Mouse (Mus musculus) Muller cell, postnatal 12 days (primary cell): ENCODE results near the gene Myo3b.

Experiments used
- DNase-seq: peaks from one replicate; pipeline ENCODE4 v3.0.0-alpha.2; 2015; ENCODE audit errors: inconsistent ontology term

Myo3b gene

DNA sequence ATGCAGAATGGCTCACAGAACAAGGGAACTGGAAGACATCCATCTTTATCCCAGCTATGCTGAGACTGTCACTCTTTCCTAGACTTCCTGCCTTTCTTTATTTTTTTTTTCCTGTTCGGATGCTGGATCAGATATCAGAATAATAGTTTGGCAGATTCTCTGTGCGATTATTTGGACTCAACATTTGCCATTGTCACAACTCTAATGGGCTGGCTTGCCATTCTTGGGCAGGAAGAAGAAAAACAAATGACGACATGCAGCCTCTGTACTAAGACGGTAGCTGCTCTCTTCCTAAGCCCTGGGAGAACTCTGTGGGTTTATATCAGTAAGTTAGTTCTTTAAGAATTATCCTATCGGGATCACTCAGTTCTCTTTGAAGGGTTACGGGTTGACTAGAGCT is 89.7 kb downstream of the Myo3b start:
- DNase-seq = no peak

DNA sequence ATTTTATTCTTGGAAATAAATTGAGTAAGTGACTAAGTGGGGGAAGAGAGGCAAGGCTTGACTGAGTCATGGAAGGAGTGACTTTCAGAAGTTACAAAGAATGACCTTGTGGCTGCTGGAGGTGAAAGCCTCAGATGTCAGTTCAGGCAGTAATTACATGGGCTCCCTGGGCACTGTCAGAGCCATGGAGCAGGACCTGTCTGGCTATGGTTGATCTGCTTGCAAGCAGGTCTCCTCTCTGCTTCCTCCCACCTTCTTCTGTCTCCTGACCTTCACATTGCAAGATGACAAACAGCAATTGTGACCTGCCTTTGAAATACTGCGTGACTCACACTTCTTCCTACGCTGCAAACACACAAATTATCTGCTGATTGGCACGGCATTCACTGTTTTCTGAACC is 90.6 kb downstream of the Myo3b start:
- peak; percentile 38 for DNase-seq

GRCm38 (mm10) chr2:70133281-70133680 is 94.4 kb downstream of the Myo3b start:
- no peak for DNase-seq

- peak; percentile 88 for DNase-seq
These were observed 98.5 kb downstream of the Myo3b start for GRCm38 (mm10) chr2:70137226-70137998.

GRCm38 (mm10) chr2:70143543-70144188 is 104.7 kb downstream of the Myo3b start:
- DNase-seq = no peak

- no peak for DNase-seq
These were observed 108.2 kb downstream of the Myo3b start for GRCm38 (mm10) chr2:70146993-70147581.

DNA sequence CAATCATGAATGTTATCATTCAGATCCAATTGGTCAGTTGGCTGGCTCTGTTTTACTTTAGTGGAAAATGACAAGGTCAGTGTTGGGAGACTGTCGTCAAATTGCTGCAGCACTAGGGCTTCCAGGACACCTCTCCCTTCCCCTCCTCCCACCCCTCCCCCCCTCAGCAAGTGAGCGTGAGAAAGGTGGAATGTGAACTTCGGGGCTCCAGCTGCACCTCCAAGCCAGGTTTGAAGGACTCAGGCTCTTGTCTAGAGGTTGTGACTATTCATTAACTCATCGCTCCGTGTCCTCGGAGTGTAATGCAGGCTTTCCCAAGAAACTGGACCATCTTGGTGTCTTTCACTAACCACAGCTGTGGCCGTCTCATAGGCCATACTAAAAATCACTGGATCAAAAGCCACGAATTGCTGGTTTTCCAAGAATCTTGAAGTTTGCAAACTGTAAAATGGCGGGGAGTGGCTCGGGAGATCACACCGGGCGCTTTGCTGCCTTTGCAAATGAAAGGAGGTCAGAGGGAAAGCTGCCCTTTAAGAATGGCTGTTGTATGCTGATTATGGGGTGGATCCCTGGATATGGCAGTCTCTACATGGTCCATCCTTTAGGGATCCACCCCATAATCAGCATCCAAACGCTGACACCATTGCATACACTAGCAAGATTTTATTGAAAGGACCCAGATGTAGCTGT is 110.0 kb downstream of the Myo3b start:
- no peak for DNase-seq

GRCm38 (mm10) chr2:70150399-70151035 is 111.6 kb downstream of the Myo3b start:
- DNase-seq = no peak

DNA sequence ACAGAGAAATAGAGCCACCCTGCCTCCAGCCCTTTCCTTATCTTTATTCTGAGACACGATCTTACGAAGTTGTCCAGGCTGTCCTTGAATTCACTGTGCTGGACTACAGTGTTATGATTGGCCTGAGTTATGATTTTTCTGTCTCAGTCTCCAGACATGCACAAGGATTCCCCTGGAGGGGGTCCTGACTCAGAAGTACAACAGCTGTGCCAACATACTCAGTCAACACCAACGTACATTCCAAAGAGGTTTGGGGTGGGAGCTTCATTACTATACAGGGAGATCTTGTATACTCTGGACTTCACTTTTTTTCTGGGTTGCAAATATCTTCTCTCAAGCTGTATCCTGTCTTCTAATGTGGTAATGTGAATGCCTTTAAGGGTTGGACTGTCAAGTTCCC is 113.0 kb downstream of the Myo3b start:
- peak; percentile 69 for DNase-seq

DNA sequence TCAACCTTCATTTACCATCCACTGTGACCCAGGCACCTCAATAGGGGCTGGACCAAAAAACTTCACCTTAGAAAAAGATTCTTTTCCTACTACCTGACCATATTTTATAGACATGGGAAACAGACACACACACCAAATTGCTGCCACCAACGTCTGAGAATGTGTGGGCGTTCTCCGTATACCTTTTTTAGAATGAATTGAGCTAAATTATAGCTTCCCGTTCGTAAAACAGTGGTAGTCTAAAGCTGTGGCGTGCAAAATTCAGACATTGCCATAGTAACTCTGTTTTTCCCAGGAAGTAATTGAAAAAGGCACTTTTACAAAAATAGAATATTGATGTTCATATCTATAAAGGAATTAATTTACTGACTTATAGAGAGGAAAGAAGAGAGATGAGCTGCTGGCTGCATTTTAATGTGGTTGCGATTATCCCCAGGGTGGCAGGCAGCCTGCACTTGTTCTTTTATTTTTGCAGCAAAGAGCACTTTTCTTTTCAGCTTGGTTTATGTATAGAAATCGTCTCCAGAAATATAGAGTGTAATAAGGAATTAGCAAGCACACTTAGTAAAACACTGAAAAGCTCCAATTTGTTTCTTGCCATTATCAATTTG is 116.4 kb downstream of the Myo3b start:
- no peak for DNase-seq

GRCm38 (mm10) chr2:70159543-70159942 is 120.6 kb downstream of the Myo3b start:
- peak; percentile 78 for DNase-seq

GRCm38 (mm10) chr2:70166231-70166630 is 127.3 kb downstream of the Myo3b start:
- DNase-seq = no peak

DNA sequence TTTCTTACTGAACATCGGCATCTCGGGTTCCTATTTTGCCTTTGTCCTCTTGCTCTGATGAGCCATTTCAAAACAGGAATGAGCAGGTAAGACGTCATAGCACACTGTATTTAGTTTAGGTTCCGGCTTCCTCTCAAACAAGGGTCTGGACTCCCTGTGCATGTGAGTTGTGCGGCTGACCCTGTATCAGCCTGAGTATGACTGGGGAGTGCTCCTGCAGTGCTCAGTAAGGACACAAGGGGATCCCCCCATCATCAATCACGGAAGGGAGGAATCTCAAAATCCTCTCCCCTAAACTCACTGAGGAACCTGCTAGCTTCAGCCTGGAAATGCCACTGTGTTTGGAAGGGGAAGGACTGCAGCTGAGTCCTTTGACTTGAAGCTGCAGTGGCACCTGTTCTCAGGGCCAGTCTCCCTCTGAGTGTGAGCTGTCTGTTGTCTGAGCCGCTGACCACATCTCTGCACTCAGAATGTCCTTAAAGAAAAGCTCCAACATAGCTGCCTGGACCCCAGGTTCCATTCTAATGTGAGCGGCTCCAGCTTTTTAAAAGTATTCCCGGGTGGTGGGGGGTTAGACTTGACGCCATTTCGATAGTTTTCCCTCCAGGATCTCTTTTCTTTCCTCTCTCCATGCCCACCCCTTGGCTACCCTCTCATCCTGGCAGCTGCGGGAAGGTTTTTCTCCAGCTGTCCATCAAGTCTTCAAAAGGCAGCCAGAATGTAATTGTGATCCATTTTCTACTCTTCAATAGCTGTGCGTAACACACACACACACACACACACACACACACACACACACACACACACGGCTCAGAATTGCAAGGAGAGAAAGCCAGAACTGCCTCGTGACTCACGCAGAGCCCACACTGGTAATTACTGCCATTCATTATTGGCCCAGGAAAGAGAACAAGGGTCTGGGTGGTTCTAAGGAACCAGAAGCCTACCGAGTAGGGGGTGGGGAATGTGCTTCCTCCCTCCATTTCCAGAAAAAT is 129.3 kb downstream of the Myo3b start:
- peak; percentile 54 for DNase-seq

DNA sequence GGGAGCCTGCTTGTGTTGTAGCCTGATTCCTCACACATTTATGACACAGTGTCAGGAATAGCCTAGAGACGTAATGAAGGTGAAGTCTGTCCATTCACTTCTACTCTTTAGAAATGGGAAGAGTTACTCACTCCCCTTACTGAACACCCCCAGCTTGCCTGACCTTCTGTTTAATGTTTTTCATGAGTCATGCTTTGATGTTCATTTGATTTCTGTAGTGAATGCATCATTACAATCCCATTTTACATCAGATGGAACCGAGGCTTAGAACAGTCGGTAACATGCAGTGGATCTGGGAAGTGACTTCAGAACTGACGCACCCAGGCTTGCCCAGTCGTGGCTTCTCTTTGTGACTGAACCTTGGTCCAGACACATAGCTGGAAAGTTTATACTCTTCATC is 131.5 kb downstream of the Myo3b start:
- DNase-seq = no peak

GRCm38 (mm10) chr2:70176823-70177708 is 138.1 kb downstream of the Myo3b start:
- no peak for DNase-seq

GRCm38 (mm10) chr2:70177709-70178030 is 138.7 kb downstream of the Myo3b start:
- DNase-seq = peak; percentile 12

DNA sequence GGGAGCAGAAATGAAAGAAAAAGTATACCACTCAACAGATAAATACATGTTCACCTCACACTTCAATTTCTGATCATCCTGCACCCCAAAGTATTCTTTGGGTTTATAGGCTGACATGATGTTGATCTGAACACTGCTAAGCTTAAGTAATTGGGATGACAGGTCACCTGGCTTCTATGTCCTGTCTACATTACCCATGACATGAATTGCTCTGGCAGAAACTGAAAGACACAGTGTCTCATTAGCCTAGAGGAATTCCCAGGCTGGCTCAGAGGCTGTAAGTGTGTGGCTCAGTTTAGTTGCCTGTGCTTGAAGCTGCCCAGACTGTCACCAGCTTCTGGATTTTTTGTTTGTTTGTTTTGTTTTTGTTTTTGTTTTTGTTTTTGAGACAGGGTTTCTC is 139.3 kb downstream of the Myo3b start:
- DNase-seq = peak; percentile 78

GRCm38 (mm10) chr2:70182150-70182670 is 143.3 kb downstream of the Myo3b start:
- no peak for DNase-seq

- DNase-seq = no peak
These were observed 148.1 kb downstream of the Myo3b start for GRCm38 (mm10) chr2:70187040-70187439.
